Mouse (Mus musculus): ENCODE measurements around the gene Mtus2. TPM values are rescaled to one million over a fixed set of nuclear protein-coding genes. Genes with fewer than 3 reads are reported as not detected.
"Not testable (repeated sequence)": the region's sequence is repeated elsewhere in the genome, so short reads cannot be mapped to it uniquely, and the experiment has no call there.

Gene Mtus2
- polyA plus RNA-seq, 1 experiment from 2014 or later: 15.8 TPM

DNA sequence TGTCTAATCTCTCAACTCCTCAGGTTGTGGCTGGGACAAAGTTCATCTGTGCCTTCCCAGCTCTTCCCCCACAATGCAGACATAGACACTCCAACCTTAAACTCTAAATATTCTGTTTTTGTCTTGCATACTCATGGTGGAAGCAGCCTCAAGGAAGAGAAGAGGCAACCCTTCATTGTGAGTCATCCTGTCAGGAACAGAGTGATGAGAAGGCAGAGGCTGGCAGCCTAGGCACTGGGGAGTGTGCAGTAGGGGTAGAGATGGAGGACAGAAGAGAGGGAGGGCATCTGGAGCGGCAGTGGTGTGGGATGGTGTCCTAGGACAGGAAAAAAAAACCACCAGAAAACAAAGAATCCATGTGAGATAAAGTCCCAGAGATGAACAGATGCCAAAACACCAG, 208.0 kb downstream of the Mtus2 start:
- Histone ChIP-seq H3K9ac (ENCODE audit: low read depth, low read length) (no peak overlapping the region), H3K9me3 (ENCODE audit: control insufficient read depth) (no peaks in the 10 kb centered on the region), H3K27ac (ENCODE audit: low read depth, low read length) (no peak overlapping the region), H3K27me3 (replicated peaks; ENCODE audit: control insufficient read depth, insufficient read depth, low read length) (no peaks in the 10 kb centered on the region), H3K4me3 (ENCODE audit: low read depth, low read length) (no peak overlapping the region), H3K4me2 (replicated peaks; ENCODE audit: low read depth) (no peak overlapping the region), H3K36me3 (ENCODE audit: control insufficient read depth, insufficient read depth) (no peaks in the 10 kb centered on the region), H3K4me1 (replicated peaks; ENCODE audit: control insufficient read depth, insufficient read depth, low read length) (no peaks in the 10 kb centered on the region)
- ATAC-seq: no peak
- no peak for TF ChIP-seq CTCF (IDR thresholded peaks at IDR 0.05; ENCODE audit: low read depth)
- 82% methylated on average over 1 of the region's 1 CpGs for WGBS

DNA sequence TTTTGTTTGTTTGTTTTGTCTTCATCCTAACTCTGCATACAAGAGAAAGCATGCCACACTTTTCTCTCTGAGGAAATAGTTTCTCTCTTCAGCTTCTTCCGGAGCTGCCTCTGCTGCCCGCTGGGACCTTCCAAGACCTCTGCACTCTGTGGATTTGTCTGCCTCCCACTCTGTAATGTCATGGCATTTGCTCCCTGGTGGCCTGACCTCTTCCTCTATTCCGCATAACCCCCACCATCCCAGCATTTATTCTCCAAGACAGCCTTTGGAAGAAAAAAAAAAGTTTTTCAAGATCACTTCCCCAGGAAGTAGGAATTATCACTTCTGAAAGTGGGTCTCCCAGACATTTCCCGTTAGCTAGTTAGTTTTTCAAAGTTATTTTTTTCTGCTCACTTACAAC, 218.0 kb downstream of the Mtus2 start:
- 78% methylated on average over 4 of the region's 4 CpGs for WGBS
- no peak overlapping the region for H3K4me3 ChIP-seq (ENCODE audit: low read depth, low read length)
- H3K27ac ChIP-seq (ENCODE audit: low read depth, low read length): no peak overlapping the region
- no peak for TF ChIP-seq CTCF (IDR thresholded peaks at IDR 0.05; ENCODE audit: low read depth)
- no peaks in the 10 kb centered on the region for H3K4me1 ChIP-seq (replicated peaks; ENCODE audit: control insufficient read depth, insufficient read depth, low read length)
- H3K4me2 ChIP-seq (replicated peaks; ENCODE audit: low read depth): no peak overlapping the region
- no peak overlapping the region for H3K9ac ChIP-seq (ENCODE audit: low read depth, low read length)
- H3K9me3 ChIP-seq (ENCODE audit: control insufficient read depth): no peaks in the 10 kb centered on the region
- H3K27me3 ChIP-seq (replicated peaks; ENCODE audit: control insufficient read depth, insufficient read depth, low read length): no peaks in the 10 kb centered on the region
- no peak for ATAC-seq
- H3K36me3 ChIP-seq (ENCODE audit: control insufficient read depth, insufficient read depth): no peaks in the 10 kb centered on the region

DNA sequence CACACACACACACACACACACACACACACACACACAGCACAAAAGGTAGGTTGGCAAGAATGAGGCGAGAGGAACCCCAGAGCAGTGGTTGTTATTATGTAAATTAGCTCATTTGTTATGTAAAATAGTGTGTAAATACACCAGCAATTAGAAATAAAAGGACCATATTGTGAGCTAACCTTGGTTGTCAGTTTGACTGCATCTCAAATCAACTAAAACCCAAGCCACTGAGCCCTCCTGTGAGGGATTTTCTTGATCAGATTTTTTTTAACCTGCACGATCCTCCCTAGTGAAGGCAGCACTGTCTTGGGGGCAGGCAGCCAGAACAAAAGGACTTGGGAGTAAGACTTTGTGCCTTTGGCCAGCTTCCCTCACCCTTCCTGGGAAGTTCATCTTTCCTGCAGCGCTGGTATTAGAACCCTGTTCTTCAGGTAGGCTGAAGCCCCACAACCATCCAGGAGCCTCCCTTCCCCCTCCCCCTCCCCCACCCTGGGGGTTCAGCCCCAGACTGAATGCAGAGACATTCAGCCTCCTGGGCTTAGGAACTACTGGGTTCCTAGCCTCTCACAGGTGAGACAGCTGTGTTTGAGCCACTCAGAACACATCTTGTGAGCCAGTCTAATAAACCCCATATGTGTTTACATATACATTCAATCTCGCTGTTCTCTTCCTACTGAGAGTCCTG, 218.8 kb downstream of the Mtus2 start:
- Histone ChIP-seq H3K4me3 (ENCODE audit: low read depth, low read length) (no peak overlapping the region), H3K27ac (ENCODE audit: low read depth, low read length) (no peak overlapping the region), H3K4me1 (replicated peaks; ENCODE audit: control insufficient read depth, insufficient read depth, low read length) (no peaks in the 10 kb centered on the region), H3K27me3 (replicated peaks; ENCODE audit: control insufficient read depth, insufficient read depth, low read length) (no peaks in the 10 kb centered on the region), H3K36me3 (ENCODE audit: control insufficient read depth, insufficient read depth) (no peaks in the 10 kb centered on the region), H3K9me3 (ENCODE audit: control insufficient read depth) (no peaks in the 10 kb centered on the region), H3K9ac (ENCODE audit: low read depth, low read length) (no peak overlapping the region), H3K4me2 (replicated peaks; ENCODE audit: low read depth) (no peak overlapping the region)
- TF ChIP-seq CTCF (IDR thresholded peaks at IDR 0.05; ENCODE audit: low read depth): no peak
- no peak for ATAC-seq
- 74% methylated on average over 4 of the region's 4 CpGs for WGBS

DNA sequence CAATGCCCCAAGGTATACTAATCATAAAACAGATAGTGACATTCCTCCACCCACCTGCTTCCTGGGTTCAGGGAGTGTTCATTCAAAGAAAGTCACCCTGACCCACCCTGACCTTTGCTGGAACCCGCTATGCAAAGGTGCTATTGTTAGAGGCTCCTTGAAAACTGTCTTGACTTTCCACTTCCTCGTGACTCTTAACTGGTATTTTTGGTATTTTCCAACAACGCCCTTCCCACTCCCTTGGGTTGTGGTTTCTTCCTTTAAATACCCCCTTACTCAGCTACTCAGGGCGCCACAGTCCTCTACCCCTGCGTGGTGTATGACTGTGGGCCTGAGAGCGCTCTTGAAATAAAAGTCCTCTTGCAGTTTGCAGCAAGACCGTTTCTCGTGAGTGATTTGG, 219.4 kb downstream of the Mtus2 start:
- not testable (repeated sequence) for H3K9ac ChIP-seq (ENCODE audit: low read depth, low read length); ATAC-seq; H3K36me3 ChIP-seq (ENCODE audit: control insufficient read depth, insufficient read depth); H3K27me3 ChIP-seq (replicated peaks; ENCODE audit: control insufficient read depth, insufficient read depth, low read length); H3K4me2 ChIP-seq (replicated peaks; ENCODE audit: low read depth); H3K4me1 ChIP-seq (replicated peaks; ENCODE audit: control insufficient read depth, insufficient read depth, low read length); H3K4me3 ChIP-seq (ENCODE audit: low read depth, low read length); H3K27ac ChIP-seq (ENCODE audit: low read depth, low read length); H3K9me3 ChIP-seq (ENCODE audit: control insufficient read depth)
- 84% methylated on average over 8 of the region's 8 CpGs for WGBS

DNA sequence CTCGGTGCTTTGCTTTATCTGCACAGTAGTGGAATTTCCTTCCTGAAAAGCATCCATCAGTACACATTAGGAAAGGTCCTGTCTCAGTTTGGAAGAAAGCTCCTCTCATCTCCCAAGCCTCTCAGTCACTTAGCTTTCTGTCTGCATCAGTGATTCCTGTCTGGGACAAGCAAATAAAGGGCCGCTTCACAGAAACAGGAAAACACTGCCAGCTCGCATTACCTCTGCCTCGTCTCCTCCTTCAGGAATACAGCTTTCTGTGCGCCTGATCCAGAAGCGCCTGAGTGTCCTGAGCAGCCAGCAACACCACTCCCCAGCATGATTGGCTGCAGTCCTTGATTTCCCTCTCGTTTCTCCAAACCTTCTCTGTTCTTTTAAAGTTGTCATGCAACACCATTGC, 222.1 kb downstream of the Mtus2 start:
- TF ChIP-seq CTCF (IDR thresholded peaks at IDR 0.05; ENCODE audit: low read depth): no peak
- no peak overlapping the region for H3K4me3 ChIP-seq (ENCODE audit: low read depth, low read length)
- H3K4me2 ChIP-seq (replicated peaks; ENCODE audit: low read depth): no peak overlapping the region
- no peaks in the 10 kb centered on the region for H3K36me3 ChIP-seq (ENCODE audit: control insufficient read depth, insufficient read depth)
- no peaks in the 10 kb centered on the region for H3K4me1 ChIP-seq (replicated peaks; ENCODE audit: control insufficient read depth, insufficient read depth, low read length)
- no peak overlapping the region for H3K9ac ChIP-seq (ENCODE audit: low read depth, low read length)
- H3K9me3 ChIP-seq (ENCODE audit: control insufficient read depth): no peaks in the 10 kb centered on the region
- no peak overlapping the region for H3K27ac ChIP-seq (ENCODE audit: low read depth, low read length)
- ATAC-seq: no peak
- WGBS: 83% methylated on average over 7 of the region's 7 CpGs
- no peaks in the 10 kb centered on the region for H3K27me3 ChIP-seq (replicated peaks; ENCODE audit: control insufficient read depth, insufficient read depth, low read length)

DNA sequence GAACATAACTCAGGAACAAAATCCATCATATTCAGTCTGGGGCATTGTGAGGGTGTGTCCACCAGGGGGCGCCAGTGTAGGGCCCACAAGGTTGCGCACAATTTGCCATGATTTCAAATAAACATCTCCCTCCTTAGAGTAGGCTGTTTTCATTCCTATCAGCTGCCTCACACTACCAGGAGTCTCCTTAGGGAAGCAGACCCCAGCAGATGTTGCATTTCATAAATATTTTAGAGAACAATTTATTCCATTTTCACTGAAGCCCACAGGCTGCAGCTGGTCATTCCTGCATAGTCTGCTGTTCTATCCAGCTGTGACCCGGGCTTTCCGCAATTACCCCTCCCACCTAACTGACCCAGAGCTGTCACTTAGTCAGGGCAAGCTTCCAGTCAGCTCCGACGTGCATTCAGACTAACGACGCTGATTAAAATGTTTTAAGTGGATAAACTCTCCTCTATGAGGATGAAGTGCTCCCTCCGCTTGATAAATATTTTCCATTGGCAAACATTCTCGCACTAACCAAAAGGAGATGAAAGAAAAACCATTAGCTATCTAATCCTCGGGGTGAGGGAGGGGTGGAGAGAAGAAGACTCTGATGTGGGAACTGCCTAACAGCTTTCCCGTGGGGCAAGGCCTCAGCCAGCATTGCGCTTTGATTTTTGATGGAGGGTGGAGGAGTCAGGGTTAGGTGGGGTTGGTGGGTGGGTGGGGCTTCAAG, 223.6 kb downstream of the Mtus2 start:
- no peak overlapping the region for H3K4me3 ChIP-seq (ENCODE audit: low read depth, low read length)
- no peaks in the 10 kb centered on the region for H3K36me3 ChIP-seq (ENCODE audit: control insufficient read depth, insufficient read depth)
- 16% methylated on average over 13 of the region's 13 CpGs for WGBS
- H3K4me2 ChIP-seq (replicated peaks; ENCODE audit: low read depth): no peak overlapping the region
- no peak overlapping the region for H3K27ac ChIP-seq (ENCODE audit: low read depth, low read length)
- H3K9ac ChIP-seq (ENCODE audit: low read depth, low read length): no peak overlapping the region
- ATAC-seq: no peak
- H3K4me1 ChIP-seq (replicated peaks; ENCODE audit: control insufficient read depth, insufficient read depth, low read length): no peaks in the 10 kb centered on the region
- peaks cover 4% of the 10 kb centered on the region; the same call in 1 of the 2 replicates for H3K9me3 ChIP-seq (ENCODE audit: control insufficient read depth)
- no peaks in the 10 kb centered on the region for H3K27me3 ChIP-seq (replicated peaks; ENCODE audit: control insufficient read depth, insufficient read depth, low read length)
- peak; percentile 84 for TF ChIP-seq CTCF (IDR thresholded peaks at IDR 0.05; ENCODE audit: low read depth)

Data from intestine, postnatal 0 days (tissue).